Mouse (Mus musculus) intestine, embryonic 14.5 days (tissue): Measurements from ENCODE around the gene Ptges3. TPM values are rescaled to one million over a fixed set of nuclear protein-coding genes. Genes with fewer than 3 reads are reported as not detected.

Source experiments
- ATAC-seq: fragments of 200-750 bp; cut with Nextera tagmentation; replicated peaks from 2 replicates; pipeline ENCODE4 v1.8.0; 2017; ENCODE audit warnings: low read depth, moderate number of reproducible peaks, moderate TSS enrichment, moderate library complexity; ENCODE audit not compliant: low FRiP score, low TSS enrichment
- DNase-seq: peaks from one replicate; pipeline ENCODE4 v3.0.0-alpha.2; 2018; ENCODE audit warnings: low spot score
- H3K27ac ChIP-seq: fragments of 300-500 bp; sonication (generic); 2 replicates; pipeline ENCODE4 v1.5.1; 2014; ENCODE audit warnings: low read depth, mild to moderate bottlenecking, control low read depth
- H3K27me3 ChIP-seq: fragments of 300-500 bp; sonication (generic); replicated peaks from 2 replicates; pipeline ENCODE4 v1.6.1; 2014; ENCODE audit warnings: low read length, control low read depth; ENCODE audit not compliant: control insufficient read depth, insufficient read depth
- H3K36me3 ChIP-seq: fragments of 300-500 bp; sonication (generic); 2 replicates; pipeline ENCODE4 v1.6.1; 2014; ENCODE audit warnings: low read length, control low read depth; ENCODE audit not compliant: control insufficient read depth, insufficient read depth
- H3K4me1 ChIP-seq: fragments of 300-500 bp; sonication (generic); replicated peaks from 2 replicates; pipeline ENCODE4 v1.6.1; 2014; ENCODE audit warnings: low read length, control low read depth, mixed read lengths; ENCODE audit not compliant: control insufficient read depth, insufficient read depth
- H3K4me2 ChIP-seq: fragments of 300-500 bp; sonication (generic); 2 replicates; pipeline ENCODE4 v1.6.1; 2014; ENCODE audit warnings: low read length
- H3K4me3 ChIP-seq: fragments of 300-500 bp; sonication (generic); 2 replicates; pipeline ENCODE4 v1.5.1; 2014; ENCODE audit warnings: low read depth, low read length, control low read depth, mixed read lengths
- H3K9ac ChIP-seq: fragments of 300-500 bp; sonication (generic); 2 replicates; pipeline ENCODE4 v1.6.1; 2014; ENCODE audit warnings: mild to moderate bottlenecking, low read length
- H3K9me3 ChIP-seq: fragments of 300-500 bp; sonication (generic); 2 replicates; pipeline ENCODE4 v1.6.1; 2016; ENCODE audit warnings: low read length, control low read depth; ENCODE audit not compliant: control insufficient read depth
- WGBS: fragments of 180-500 bp; shearing (Covaris S2); extraction: QIAGEN DNeasy Blood & Tissue Kit; methylation state at CpG from one replicate; pipeline ENCODE4 v1.1.7; 2014; 5-methylcytosine and 5-hydroxymethylcytosine counted together
- polyA plus RNA-seq: library from polyadenylated mRNA; unstranded; fragments of >200 nt; fragmentation: Nextera tagmentation; extraction: Ambion mirVana; gene quantifications from 2 replicates; pipeline ENCODE4 v1.2.1, GENCODE M21; 2014

Ptges3 gene
- polyA plus RNA-seq, 1 experiment from 2014 or later, result 489 TPM

DNA sequence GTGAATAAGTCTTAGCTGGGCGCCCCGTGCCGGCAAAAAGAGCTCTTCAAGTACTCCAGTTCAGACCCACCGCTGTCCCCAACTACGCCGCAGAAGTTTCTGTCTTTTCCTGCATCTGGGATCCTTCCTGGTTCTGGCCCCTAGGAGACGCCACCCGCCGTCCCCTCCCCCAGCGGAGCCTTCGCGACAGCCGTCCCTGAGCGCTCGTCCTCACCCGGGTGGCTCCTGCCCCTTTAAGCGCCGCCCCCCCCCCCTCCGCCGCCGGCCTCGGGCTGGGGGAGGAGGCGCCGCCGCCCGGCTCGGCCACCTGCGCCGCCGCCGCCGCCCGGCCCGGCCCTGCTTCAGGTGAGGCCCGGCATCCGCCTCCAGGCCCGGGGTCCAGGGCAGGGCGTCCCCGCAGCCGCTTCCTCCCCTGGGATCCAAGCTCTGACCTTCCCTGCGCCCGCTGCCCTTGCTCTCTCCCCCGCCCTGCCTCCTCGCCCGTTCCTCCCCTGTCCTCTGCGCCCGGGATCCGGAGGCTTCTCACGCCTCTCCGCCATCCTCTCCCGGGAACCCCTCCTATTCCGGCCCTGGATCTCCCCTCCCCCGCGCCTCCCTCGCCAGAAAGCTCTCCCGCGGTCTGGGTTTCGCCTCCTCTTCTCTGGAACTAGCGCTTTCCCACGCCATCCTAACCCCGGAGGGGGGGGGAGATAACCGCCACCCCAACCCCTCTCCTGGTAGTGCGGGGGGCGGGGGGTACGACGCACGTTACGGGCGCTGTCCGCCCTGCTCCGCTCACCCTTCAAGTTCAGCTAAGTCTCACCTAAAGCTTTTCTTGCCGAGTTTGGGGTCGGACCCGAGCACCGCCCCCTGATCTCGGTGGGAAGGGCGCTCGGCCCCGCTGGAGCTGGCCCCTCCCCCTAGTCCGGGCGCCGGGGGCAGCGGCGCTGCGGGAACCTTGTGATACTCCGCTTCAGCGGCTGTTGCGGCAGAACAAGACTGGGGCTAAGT lies 34.0 kb downstream of the Ptges3 start:
- Histone ChIP-seq H3K27ac (peak overlapping the region; percentile 89), H3K4me1 (peaks cover 26% of the 10 kb centered on the region), H3K27me3 (no peaks in the 10 kb centered on the region), H3K4me2 (peak overlapping the region; percentile 83), H3K36me3 (peaks cover 26% of the 10 kb centered on the region), H3K9ac (peak overlapping the region; percentile 61), H3K9me3 (no peaks in the 10 kb centered on the region), H3K4me3 (peak overlapping the region; percentile 62)
- peak; percentile 47 for ATAC-seq
- WGBS, result under 1% methylated on average over 78 of the region's 88 CpGs
- peak; percentile 90 for DNase-seq

GRCm38 (mm10) chr10:128093496-128094294 lies 34.9 kb downstream of the Ptges3 start:
- H3K27me3 ChIP-seq, result no peaks in the 10 kb centered on the region
- H3K4me1 ChIP-seq, result peaks cover 34% of the 10 kb centered on the region
- H3K4me3 ChIP-seq, result peak overlapping the region; percentile 62
- DNase-seq, result peak; percentile 57
- H3K36me3 ChIP-seq, result peaks cover 17% of the 10 kb centered on the region
- ATAC-seq, result no peak
- H3K9ac ChIP-seq, result peak overlapping the region; percentile 61
- WGBS, result 29% methylated on average over 13 of the region's 13 CpGs
- H3K27ac ChIP-seq, result peak overlapping the region; percentile 89; the same call in 1 of the 2 replicates
- H3K9me3 ChIP-seq, result no peaks in the 10 kb centered on the region
- H3K4me2 ChIP-seq, result peak overlapping the region; percentile 83

DNA sequence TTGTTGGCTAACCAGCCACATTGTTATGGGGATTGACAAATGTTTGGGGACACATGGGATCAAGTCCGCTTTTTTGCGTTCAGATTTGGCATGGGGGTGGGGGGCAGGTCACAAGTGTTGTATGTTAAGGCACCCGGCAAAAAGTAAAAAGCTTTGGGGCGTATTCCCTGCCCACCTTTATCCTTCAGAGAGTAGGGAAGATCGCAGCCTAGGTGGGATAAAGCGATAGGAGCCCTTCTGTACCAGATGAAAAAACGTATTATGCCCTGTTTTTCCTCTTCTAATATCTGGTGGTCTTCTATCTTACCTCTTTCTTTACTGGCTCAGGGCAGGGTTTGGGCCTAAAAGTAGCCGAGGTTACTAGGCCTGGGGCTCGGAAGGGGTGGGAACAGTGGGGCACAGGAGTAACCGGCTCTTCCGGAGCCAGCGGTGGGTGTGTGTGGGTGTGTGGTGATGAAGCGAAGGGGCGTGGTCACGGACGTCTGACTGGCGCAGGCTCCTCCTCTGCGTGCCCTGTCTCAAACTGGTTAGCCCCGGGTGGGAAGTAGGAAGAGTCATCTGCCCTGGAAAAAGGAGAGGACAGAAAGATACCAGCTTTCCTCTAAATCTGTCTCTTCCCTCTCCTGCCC lies 35.7 kb downstream of the Ptges3 start:
- Histone ChIP-seq H3K9ac (no peak overlapping the region), H3K4me1 (peaks cover 33% of the 10 kb centered on the region)

GRCm38 (mm10) chr10:128095003-128095636 lies 36.4 kb downstream of the Ptges3 start:
- no peak for ATAC-seq
- Histone ChIP-seq H3K27ac (peak overlapping the region; percentile 14; the same call in 1 of the 2 replicates), H3K9ac (no peak overlapping the region), H3K4me3 (no peak overlapping the region; the same call in 1 of the 2 replicates), H3K4me1 (peaks cover 33% of the 10 kb centered on the region), H3K9me3 (no peaks in the 10 kb centered on the region), H3K36me3 (peaks cover 3% of the 10 kb centered on the region), H3K4me2 (peak overlapping the region; percentile 83), H3K27me3 (no peaks in the 10 kb centered on the region)
- WGBS, result 24% methylated on average over 9 of the region's 9 CpGs
- DNase-seq, result no peak

More for the DNA sequence above, 35.7 kb downstream of the Ptges3 start:
- Histone ChIP-seq H3K36me3 (peaks cover 10% of the 10 kb centered on the region), H3K4me3 (peak overlapping the region; percentile 4; the same call in 1 of the 2 replicates), H3K9me3 (no peaks in the 10 kb centered on the region), H3K27me3 (no peaks in the 10 kb centered on the region), H3K4me2 (peak overlapping the region; percentile 83), H3K27ac (peak overlapping the region; percentile 89; the same call in 1 of the 2 replicates)
- peak; percentile 52 for ATAC-seq
- peak; percentile 83 for DNase-seq
- WGBS, result 12% methylated on average over 19 of the region's 19 CpGs

DNA sequence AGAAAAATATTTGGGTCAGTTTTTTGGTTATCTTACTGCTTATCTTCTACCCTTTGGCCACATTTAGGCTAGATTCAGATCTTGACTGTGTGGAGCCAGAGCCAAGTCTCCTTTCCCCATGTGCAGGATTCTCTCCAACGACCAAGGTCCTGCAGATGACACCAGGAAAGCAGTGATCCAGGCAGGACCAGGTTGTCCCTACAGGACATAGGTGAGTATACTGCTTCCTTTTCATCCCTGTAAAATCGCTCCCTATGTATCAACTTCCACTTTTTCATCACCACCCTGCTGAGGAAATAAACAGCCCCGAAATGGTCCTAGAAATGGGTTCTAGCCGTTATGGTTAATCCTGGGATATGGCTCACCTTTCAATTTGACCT lies 37.5 kb downstream of the Ptges3 start:
- Histone ChIP-seq H3K4me3 (peak overlapping the region; percentile 95), H3K4me1 (peaks cover 33% of the 10 kb centered on the region), H3K36me3 (0 out of 2 replicates have a peak, but pooled peaks cover 2% of the 10 kb centered on the region), H3K4me2 (peak overlapping the region; percentile 3; the same call in 1 of the 2 replicates), H3K27ac (no peak overlapping the region), H3K9ac (no peak overlapping the region), H3K9me3 (no peaks in the 10 kb centered on the region), H3K27me3 (no peaks in the 10 kb centered on the region)
- no peak for DNase-seq
- WGBS, result 24% methylated on average over 4 of the region's 4 CpGs
- ATAC-seq, result no peak

DNA sequence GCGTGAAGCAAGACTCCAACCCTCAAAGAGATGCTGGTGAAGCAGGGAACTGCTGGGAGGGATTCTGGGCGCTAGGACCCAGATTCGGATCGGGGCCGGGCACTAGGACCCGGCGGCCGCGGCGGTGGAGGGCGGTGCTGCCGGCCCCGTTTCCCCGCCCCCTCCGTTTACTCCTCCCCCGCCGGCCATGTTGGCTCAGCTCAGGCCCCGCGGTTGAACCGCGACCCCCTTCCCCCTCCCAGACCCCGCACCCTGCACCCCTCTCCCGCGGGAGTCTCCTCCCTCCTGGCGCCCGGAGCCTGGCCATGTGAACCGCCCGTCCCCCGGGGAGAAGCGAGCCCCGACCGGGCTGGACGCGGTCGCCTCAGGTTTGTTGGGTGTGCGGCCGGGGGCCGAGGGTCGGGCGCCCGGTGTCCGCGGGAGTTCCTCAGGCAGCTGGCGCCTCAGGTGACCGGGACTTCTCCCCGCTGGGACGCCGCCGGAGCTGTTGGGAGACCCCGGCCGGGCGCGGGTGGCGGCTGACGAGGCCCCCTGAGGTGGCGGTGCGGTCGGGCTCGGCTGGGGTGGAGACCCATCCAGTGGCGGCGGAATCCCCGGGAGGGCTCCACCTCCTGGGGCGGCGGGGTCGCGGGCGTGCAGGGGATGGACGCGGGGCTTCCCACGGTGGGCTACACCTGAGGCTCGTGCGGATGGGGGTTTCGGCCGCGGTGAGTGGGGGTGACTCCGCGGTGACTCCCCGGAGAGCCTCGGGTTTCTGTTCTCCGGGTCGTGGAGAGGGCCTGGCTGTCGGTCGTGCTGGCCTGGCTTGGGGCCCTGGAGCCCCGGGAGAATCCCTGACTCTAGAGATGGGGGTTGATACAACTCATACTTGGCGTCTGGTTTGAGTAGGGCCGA lies 38.2 kb downstream of the Ptges3 start:
- DNase-seq, result peak; percentile 93
- peak overlapping the region; percentile 95 for H3K4me3 ChIP-seq
- H3K4me2 ChIP-seq, result peak overlapping the region; percentile 66
- H3K4me1 ChIP-seq, result peaks cover 28% of the 10 kb centered on the region
- H3K9ac ChIP-seq, result peak overlapping the region; percentile 85
- 0 out of 2 replicates have a peak, but pooled peaks cover 2% of the 10 kb centered on the region for H3K36me3 ChIP-seq
- ATAC-seq, result peak; percentile 68
- under 1% methylated on average over 79 of the region's 86 CpGs for WGBS
- no peaks in the 10 kb centered on the region for H3K9me3 ChIP-seq
- H3K27me3 ChIP-seq, result no peaks in the 10 kb centered on the region
- H3K27ac ChIP-seq, result peak overlapping the region; percentile 58

GRCm38 (mm10) chr10:128097587-128097971 lies 38.8 kb downstream of the Ptges3 start:
- Histone ChIP-seq H3K9me3 (no peaks in the 10 kb centered on the region), H3K36me3 (0 out of 2 replicates have a peak, but pooled peaks cover 2% of the 10 kb centered on the region), H3K27ac (peak overlapping the region; percentile 58), H3K9ac (peak overlapping the region; percentile 85), H3K4me2 (peak overlapping the region; percentile 66), H3K4me3 (peak overlapping the region; percentile 95), H3K4me1 (peaks cover 27% of the 10 kb centered on the region), H3K27me3 (no peaks in the 10 kb centered on the region)
- DNase-seq (no peak), ATAC-seq (no peak)
- WGBS, result under 1% methylated on average over 13 of the region's 13 CpGs
